Mouse (Mus musculus) midbrain, postnatal 0 days (tissue): ENCODE results near the gene Pex12. TPM values are rescaled to one million over a fixed set of nuclear protein-coding genes. Genes with fewer than 3 reads are reported as not detected.

Experiments
- ATAC-seq: fragments of 200-750 bp; cut with Nextera tagmentation; 2 replicates; pipeline ENCODE4 v1.8.0; 2017; ENCODE audit warnings: moderate number of reproducible peaks, mild to moderate bottlenecking, moderate TSS enrichment, moderate library complexity; ENCODE audit not compliant: low FRiP score
- DNase-seq: peaks from one replicate; pipeline ENCODE4 v3.0.0-alpha.2; 2015; ENCODE audit warnings: low spot score
- H3K27ac ChIP-seq: fragments of 300-500 bp; sonication (generic); 2 replicates; pipeline ENCODE4 v1.5.1; 2014; ENCODE audit warnings: low read depth, mild to moderate bottlenecking, low read length, mixed read lengths
- H3K27me3 ChIP-seq: fragments of 300-500 bp; sonication (generic); 2 replicates; pipeline ENCODE4 v1.6.1; 2014; ENCODE audit warnings: low read length, control low read depth, mixed read lengths; ENCODE audit not compliant: insufficient read depth
- H3K36me3 ChIP-seq: fragments of 300-500 bp; sonication (generic); 2 replicates; pipeline ENCODE4 v1.6.1; 2014; ENCODE audit warnings: low read length, control low read depth, mixed read lengths; ENCODE audit not compliant: insufficient read depth
- H3K4me1 ChIP-seq: fragments of 300-500 bp; sonication (generic); 2 replicates; pipeline ENCODE4 v1.6.1; 2014; ENCODE audit warnings: mild to moderate bottlenecking, control low read depth, antibody characterized with exemption, low read length, mixed read lengths; ENCODE audit not compliant: insufficient read depth
- H3K4me2 ChIP-seq: fragments of 300-500 bp; sonication (generic); 2 replicates; pipeline ENCODE4 v1.6.1; 2014; ENCODE audit warnings: low read depth, mild to moderate bottlenecking, low read length, mixed read lengths; ENCODE audit not compliant: poor library complexity, severe bottlenecking
- H3K4me3 ChIP-seq: fragments of 300-500 bp; sonication (generic); 2 replicates; pipeline ENCODE4 v1.5.1; 2014; ENCODE audit warnings: low read depth, mild to moderate bottlenecking, low read length, moderate library complexity
- H3K9ac ChIP-seq: fragments of 300-500 bp; sonication (generic); replicated peaks from 2 replicates; pipeline ENCODE4 v1.6.1; 2014; ENCODE audit warnings: mild to moderate bottlenecking, low read length, moderate library complexity, mixed read lengths; ENCODE audit not compliant: poor library complexity, severe bottlenecking
- H3K9me3 ChIP-seq: fragments of 300-500 bp; sonication (generic); 2 replicates; pipeline ENCODE4 v1.6.1; 2016; ENCODE audit warnings: low read length, control low read depth
- CTCF ChIP-seq: IDR thresholded peaks from 2 replicates; pipeline ENCODE4 v1.5.1; 2016; ENCODE audit warnings: antibody characterized with exemption, mild to moderate bottlenecking
- WGBS: fragments of 180-500 bp; shearing (Covaris S2); extraction: QIAGEN DNeasy Blood & Tissue Kit; methylation state at CpG from one replicate; pipeline ENCODE4 v1.1.7; 2014; 5-methylcytosine and 5-hydroxymethylcytosine counted together
- polyA plus RNA-seq: library from polyadenylated mRNA; unstranded; fragments of >200 nt; fragmentation: Nextera tagmentation; extraction: Ambion mirVana; gene quantifications from 2 replicates; pipeline ENCODE4 v1.2.1, GENCODE M21; 2015
- total RNA-seq: library from RNA; depleted of rRNA; stranded (reverse); fragments of >200 nt; gene quantifications from 2 replicates; pipeline ENCODE4 v1.2.3, GENCODE M21; 2014

The Pex12 gene
- total and polyA plus RNA-seq, 2 experiments from 2014 or later: 9.5 to 10.4 TPM

- ATAC-seq: no peak
- WGBS: 2% methylated on average over 5 of the region's 5 CpGs
- Histone ChIP-seq H3K27ac (0 out of 2 replicates have a peak overlapping the region, but pooled peaks have one; percentile 13), H3K27me3 (no peaks in the 10 kb centered on the region), H3K4me3 (peak overlapping the region; percentile 59), H3K4me2 (peak overlapping the region; percentile 59), H3K36me3 (peaks cover 4% of the 10 kb centered on the region; the same call in 1 of the 2 replicates), H3K9me3 (no peaks in the 10 kb centered on the region), H3K4me1 (peaks cover 8% of the 10 kb centered on the region), H3K9ac (peak overlapping the region; percentile 69)
- TF ChIP-seq CTCF: no peak
- DNase-seq: no peak
These were observed 10.2 kb downstream of the Pex12 start for GRCm38 (mm10) chr11:83292251-83292587.

- Histone ChIP-seq H3K4me3 (peak overlapping the region; percentile 59), H3K9me3 (no peaks in the 10 kb centered on the region), H3K27ac (peak overlapping the region; percentile 73), H3K9ac (peak overlapping the region; percentile 69), H3K27me3 (no peaks in the 10 kb centered on the region), H3K4me1 (peaks cover 6% of the 10 kb centered on the region), H3K4me2 (peak overlapping the region; percentile 62), H3K36me3 (peaks cover 4% of the 10 kb centered on the region; the same call in 1 of the 2 replicates)
- ATAC-seq: peak; percentile 100
- DNase-seq: peak; percentile 98
- TF ChIP-seq CTCF: no peak
- under 1% methylated on average over 38 of the region's 38 CpGs for WGBS
These were observed 10.8 kb downstream of the Pex12 start for GRCm38 (mm10) chr11:83291375-83292250.

GRCm38 (mm10) chr11:83289633-83290032 lies 12.8 kb downstream of the Pex12 start:
- 82% methylated on average over 2 of the region's 2 CpGs for WGBS
- no peaks in the 10 kb centered on the region for H3K36me3 ChIP-seq
- peaks cover 6% of the 10 kb centered on the region for H3K4me1 ChIP-seq
- TF ChIP-seq CTCF: no peak
- no peak for ATAC-seq
- H3K4me3 ChIP-seq: no peak overlapping the region
- no peak overlapping the region for H3K27ac ChIP-seq
- no peak overlapping the region for H3K4me2 ChIP-seq
- H3K9ac ChIP-seq: no peak overlapping the region
- no peak for DNase-seq
- no peaks in the 10 kb centered on the region for H3K9me3 ChIP-seq
- H3K27me3 ChIP-seq: no peaks in the 10 kb centered on the region

GRCm38 (mm10) chr11:83289036-83289435 lies 13.3 kb downstream of the Pex12 start:
- no peak for TF ChIP-seq CTCF
- H3K36me3 ChIP-seq: no peaks in the 10 kb centered on the region

GRCm38 (mm10) chr11:83286566-83286965 lies 15.8 kb downstream of the Pex12 start, which contains the start of gene Slfn14:
Slfn14 (minus strand) TSS chr11:83286726.
- Histone ChIP-seq H3K4me2 (no peak within 1 kb of the TSS), H3K9ac (no peak within 1 kb of the TSS), H3K4me3 (no peak within 1 kb of the TSS), H3K9me3 (no peaks in the 10 kb centered on the region), H3K27me3 (no peaks in the 10 kb centered on the region), H3K27ac (no peak within 1 kb of the TSS), H3K36me3 (no peaks in the 10 kb centered on the region), H3K4me1 (no peaks in the 10 kb centered on the region)
- WGBS: 68% methylated on average over 1 of the region's 1 CpGs
- ATAC-seq (no peak), DNase-seq (no peak)
- TF ChIP-seq CTCF: no peak

More at GRCm38 (mm10) chr11:83289036-83289435, 13.3 kb downstream of the Pex12 start:
- Histone ChIP-seq H3K27ac (no peak overlapping the region), H3K27me3 (no peaks in the 10 kb centered on the region), H3K9me3 (no peaks in the 10 kb centered on the region), H3K4me1 (peaks cover 6% of the 10 kb centered on the region), H3K9ac (no peak overlapping the region), H3K4me2 (no peak overlapping the region), H3K4me3 (no peak overlapping the region)
- 95% methylated on average over 5 of the region's 5 CpGs for WGBS
- ATAC-seq (no peak), DNase-seq (no peak)

GRCm38 (mm10) chr11:83285627-83286026 lies 16.8 kb downstream of the Pex12 start:
- Histone ChIP-seq H3K9me3 (no peaks in the 10 kb centered on the region), H3K4me1 (no peaks in the 10 kb centered on the region), H3K4me3 (no peak overlapping the region), H3K27me3 (no peaks in the 10 kb centered on the region), H3K36me3 (no peaks in the 10 kb centered on the region), H3K27ac (no peak overlapping the region), H3K4me2 (no peak overlapping the region), H3K9ac (no peak overlapping the region)
- 87% methylated on average over 4 of the region's 4 CpGs for WGBS
- TF ChIP-seq CTCF: no peak
- ATAC-seq: no peak
- DNase-seq: no peak
